Comparison of ENCODE assay signal across 21 mouse cellular contexts in the genomic region with DNA sequence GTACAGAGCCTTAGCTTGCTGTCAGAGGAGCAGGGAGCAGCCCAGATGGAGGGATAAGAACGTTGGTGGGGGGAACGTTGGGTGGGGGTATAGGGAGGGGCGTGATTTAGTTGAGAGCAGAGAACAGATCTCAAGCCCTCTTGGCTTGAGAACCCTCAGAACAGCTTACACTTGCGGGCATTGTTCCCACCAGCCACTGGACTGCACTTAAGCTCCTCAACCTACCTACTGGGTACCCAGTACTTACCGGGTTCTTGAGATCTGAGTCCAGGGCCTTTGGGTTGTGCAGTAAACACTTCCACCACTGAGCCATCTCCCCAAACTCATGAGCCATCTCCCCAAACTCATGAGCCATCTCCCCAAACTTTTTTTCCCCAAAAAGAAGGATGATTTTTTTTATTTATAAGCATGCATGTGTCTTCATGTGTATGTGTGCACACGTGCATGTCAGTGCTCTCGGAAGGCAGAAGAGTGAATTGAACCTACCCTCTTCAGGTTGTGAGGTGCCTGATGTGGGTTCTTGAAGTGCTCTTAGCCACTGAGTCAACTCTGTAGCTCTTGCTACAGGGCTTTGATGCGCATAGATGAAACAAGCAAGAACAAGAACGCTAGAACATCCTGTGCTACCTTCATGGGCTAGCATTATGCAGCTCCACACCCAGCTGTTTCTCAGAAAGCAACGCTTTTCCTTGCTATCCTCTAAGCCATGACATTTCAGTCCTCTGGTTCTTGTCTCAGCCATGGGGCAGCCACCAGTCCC. TPM values are rescaled to one million over a fixed set of nuclear protein-coding genes. Genes with fewer than 3 reads are reported as not detected.
DNase-seq lines count a peak whose midpoint lies in the region; ATAC-seq and TF ChIP-seq lines count a peak whose summit lies in the region.
"Had no signal": no experiment of that assay in that cellular context is flagged by ENCODE, and none has a peak within 500 bp of the region (broad histone marks: within the 10 kb centered on the region; RNA-seq: fewer than 3 reads in every experiment).

No protein-coding gene starts in this region.

- no peak overlapping the region for H3K9ac ChIP-seq in limb, embryonic 15.5 days
- H3K9ac ChIP-seq: hindbrain, embryonic 13.5 days; liver, embryonic 13.5 days had no signal

- H3K36me3 ChIP-seq in thymus, adult 2 months (ENCODE audit: control insufficient read depth, insufficient read depth, low read length), result no peaks in the 10 kb centered on the region
- no peaks in the 10 kb centered on the region for H3K36me3 ChIP-seq in limb, embryonic 15.5 days
- H3K36me3 ChIP-seq: G1E; hindbrain, embryonic 13.5 days; liver, embryonic 13.5 days had no signal

- H3K4me3 ChIP-seq in thymus, adult 2 months (ENCODE audit: control insufficient read depth, insufficient read depth, low read length), result no peak overlapping the region
- no peak overlapping the region for H3K4me3 ChIP-seq in limb, embryonic 15.5 days
- H3K4me3 ChIP-seq: heart, adult 2 months; hindbrain, embryonic 13.5 days; layer of hippocampus, adult 2 months; liver, embryonic 13.5 days; myocyte had no signal

- H3K9me3 ChIP-seq in limb, embryonic 15.5 days, result no peaks in the 10 kb centered on the region
- H3K9me3 ChIP-seq: G1E; hindbrain, embryonic 13.5 days; liver, embryonic 13.5 days had no signal

- TF ChIP-seq POLR2A in thymus, adult 2 months (IDR thresholded peaks at IDR 0.05; ENCODE audit: control insufficient read depth, extremely low read depth, insufficient read depth, low read length, poor library complexity), result no peak

- H3K4me2 ChIP-seq in limb, embryonic 15.5 days, result no peak overlapping the region
- H3K4me2 ChIP-seq: hindbrain, embryonic 13.5 days; liver, embryonic 13.5 days had no signal

- H3K4me1 ChIP-seq in thymus, adult 2 months (replicated peaks; ENCODE audit: control insufficient read depth, insufficient read depth, low read length), result peaks cover 27% of the 10 kb centered on the region
- peaks cover 87% of the 10 kb centered on the region for H3K4me1 ChIP-seq in limb, embryonic 15.5 days

- no peak for ATAC-seq in limb, embryonic 15.5 days (ENCODE audit: insufficient number of reproducible peaks, low FRiP score, low TSS enrichment, low read depth)
- no peak for ATAC-seq in inflammation-experienced regulatory T-cells, adult 6 months
- ATAC-seq: intestine, embryonic 16.5 days had no signal

- H3K27me3 ChIP-seq in thymus, adult 2 months (ENCODE audit: control insufficient read depth, insufficient read depth, low read length), result no peaks in the 10 kb centered on the region
- no peaks in the 10 kb centered on the region for H3K27me3 ChIP-seq in limb, embryonic 15.5 days

- no peak for TF ChIP-seq CTCF in thymus, adult 2 months (IDR thresholded peaks at IDR 0.05; ENCODE audit: borderline replicate concordance, control insufficient read depth, extremely low read depth, insufficient read depth, low read length, poor library complexity)

- no peak for DNase-seq in thymus, adult 2 months
- no peak for DNase-seq in thymus, postnatal 4 days
- peak; percentile 81 for DNase-seq in naive thymus-derived CD4-positive, alpha-beta T cell, adult 2 months (ENCODE audit: low read depth)
- DNase-seq in spleen, postnatal 14 days (ENCODE audit: low spot score in 2 of 2), result no peak
- DNase-seq in layer of hippocampus, adult 18-20 months (ENCODE audit: low spot score in 2 of 2), result no peak
- DNase-seq: cerebellum, adult 11-12 months; cerebellum, postnatal 36 days; gastrocnemius, postnatal 10 days; heart, adult 2 months; left cerebral cortex, postnatal 4 days; liver, embryonic 13.5 days; midbrain, embryonic 14.5 days had no signal

- H3K27ac ChIP-seq in thymus, adult 2 months (ENCODE audit: control insufficient read depth, insufficient read depth, low read length), result peak overlapping the region; percentile 45; the same call in 1 of the 2 replicates
- peak overlapping the region; percentile 68 for H3K27ac ChIP-seq in limb, embryonic 15.5 days
- H3K27ac ChIP-seq: heart, adult 2 months; hindbrain, embryonic 13.5 days; layer of hippocampus, adult 2 months; liver, embryonic 13.5 days had no signal

- 44% methylated on average over 10 of the region's 10 CpGs for WGBS in thymus, adult 2 months
- 78% methylated on average over 10 of the region's 10 CpGs for WGBS in limb, embryonic 15.5 days

RNA-seq across cellular contexts. Expression of a gene that starts 8.7 kb away (rescaled TPM):
- polyA plus RNA-seq in thymus, adult 2 months (2012; rRNA removed), result 35.5 and 41.3 TPM in 2 replicates
- polyA plus RNA-seq in limb, embryonic 15.5 days (2015; fragmentation: Nextera tagmentation; extraction: Ambion mirVana), result 26.6 and 38.2 TPM in 2 replicates
- 1 to 10 TPM; 2.8 to 5.9 TPM for total RNA-seq in layer of hippocampus, adult 18-20 months (2021)
- not detected for polyA plus RNA-seq in inflammation-experienced regulatory T-cells, adult 6 months (2017; shearing (Covaris generic))

RNA-seq across cellular contexts. Expression of a gene that starts 39.4 kb away (rescaled TPM):
- 0.13 and 0.34 TPM in 2 replicates for polyA plus RNA-seq in thymus, adult 2 months (2012; rRNA removed)
- polyA plus RNA-seq in limb, embryonic 15.5 days (2015; fragmentation: Nextera tagmentation; extraction: Ambion mirVana), result 2.8 TPM in 2 replicates
- not detected for total RNA-seq in layer of hippocampus, adult 18-20 months (2021)
- polyA plus RNA-seq in inflammation-experienced regulatory T-cells, adult 6 months (2017; shearing (Covaris generic)), result 1 to 10 TPM in 1 of 3 experiments, under 1 TPM in 1, not detected in 1; 0.58 to 1.1 TPM
- total RNA-seq: gastrocnemius, postnatal 10 days; heart, adult 2 months; neutrophil, adult 5-6 weeks had no signal
- polyA plus RNA-seq: embryonic facial prominence, embryonic 11.5 days; G1E; heart, adult 2 months; myocyte had no signal

RNA-seq across cellular contexts. Expression of a gene that starts 49.6 kb away (rescaled TPM):
- polyA plus RNA-seq in thymus, adult 2 months (2012; rRNA removed), result 9.1 and 11.2 TPM in 2 replicates
- 5.0 and 5.1 TPM in 2 replicates for polyA plus RNA-seq in limb, embryonic 15.5 days (2015; fragmentation: Nextera tagmentation; extraction: Ambion mirVana)
- 10 to 100 TPM; 57.8 to 62.6 TPM for total RNA-seq in layer of hippocampus, adult 18-20 months (2021)
- not detected for polyA plus RNA-seq in inflammation-experienced regulatory T-cells, adult 6 months (2017; shearing (Covaris generic))
- total RNA-seq: neutrophil, adult 5-6 weeks had no signal
- polyA plus RNA-seq: G1E had no signal

RNA-seq across cellular contexts. Expression of a gene that starts 51.8 kb away (rescaled TPM):
- polyA plus RNA-seq in thymus, adult 2 months (2012; rRNA removed), result 176 and 197 TPM in 2 replicates
- polyA plus RNA-seq in limb, embryonic 15.5 days (2015; fragmentation: Nextera tagmentation; extraction: Ambion mirVana), result 193 and 212 TPM in 2 replicates
- 100 to 1,000 TPM; 126 to 142 TPM for total RNA-seq in layer of hippocampus, adult 18-20 months (2021)
- polyA plus RNA-seq in inflammation-experienced regulatory T-cells, adult 6 months (2017; shearing (Covaris generic)), result 100 to 1,000 TPM; 305 to 399 (median 332) TPM

Comparison
In these comparisons a context has a peak if more than half of its experiments do, and no peak if none do; other contexts are left out.
1. RNA of a gene that starts 8.7 kb away (polyA plus RNA-seq): 35.5 to 41.3 TPM in thymus, adult 2 months and 26.6 to 38.2 TPM in limb, embryonic 15.5 days; not detected in inflammation-experienced regulatory T-cells, adult 6 months; every median in the first group is over 10 times any median in the second.